Mouse (Mus musculus) MEL (cell line): Measurements from ENCODE around the gene Inpp4a. TPM values are rescaled to one million over a fixed set of nuclear protein-coding genes. Genes with fewer than 3 reads are reported as not detected.

Source experiments
- DNase-seq: peaks from one replicate; pipeline ENCODE4 v3.0.0; 2011; ENCODE audit warnings: low read depth, low spot score
- H3K27ac ChIP-seq: 2 replicates; pipeline ENCODE4 v1.5.1; 2012; ENCODE audit warnings: low read depth, mild to moderate bottlenecking, control low read depth, low read length, moderate library complexity; ENCODE audit not compliant: control insufficient read depth
- H3K27me3 ChIP-seq, 2 experiments: fragments of 150-350 bp in 1 of 2; sonication (generic) in 1 of 2; 2 replicates each; pipeline ENCODE4 v1.6.1; 2012; ENCODE audit warnings: low read length in 2 of 2, mild to moderate bottlenecking in 2 of 2, improper control_type of control experiment in 1 of 2, moderate library complexity in 1 of 2; ENCODE audit not compliant: insufficient read depth in 2 of 2, control insufficient read depth in 1 of 2
- H3K36me3 ChIP-seq, 2 experiments: 2 replicates each; pipeline ENCODE4 v1.6.1; 2012 to 2014; ENCODE audit warnings: low read length in 2 of 2, improper control_type of control experiment in 1 of 2, inconsistent platforms in 1 of 2, mild to moderate bottlenecking in 1 of 2; ENCODE audit not compliant: insufficient read depth in 2 of 2, control insufficient read depth in 1 of 2
- H3K4me1 ChIP-seq, 2 experiments: fragments of 150-350 bp in 1 of 2; sonication (generic) in 1 of 2; 2 replicates each; pipeline ENCODE4 v1.6.1; 2012; ENCODE audit warnings: low read length in 2 of 2, improper control_type of control experiment in 1 of 2, mild to moderate bottlenecking in 1 of 2; ENCODE audit not compliant: insufficient read depth in 2 of 2, control insufficient read depth in 1 of 2
- H3K4me3 ChIP-seq, 2 experiments: fragments of 150-350 bp in 1 of 2; sonication (generic) in 1 of 2; 2 replicates each; pipeline ENCODE4 v1.5.1; 2012; ENCODE audit warnings: low read depth in 2 of 2, low read length in 2 of 2, mild to moderate bottlenecking in 2 of 2, moderate library complexity in 2 of 2, control low read depth in 1 of 2, improper control_type of control experiment in 1 of 2; ENCODE audit not compliant: control insufficient read depth in 1 of 2, insufficient read depth in 1 of 2
- H3K79me2 ChIP-seq: 2 replicates; pipeline ENCODE4 v1.6.1; 2012; ENCODE audit warnings: mild to moderate bottlenecking, low read length, moderate library complexity; ENCODE audit not compliant: control insufficient read depth, poor library complexity, insufficient read depth
- H3K9ac ChIP-seq: 2 replicates; pipeline ENCODE4 v1.6.1; 2012; ENCODE audit warnings: low read depth, mild to moderate bottlenecking, control low read depth, low read length, moderate library complexity; ENCODE audit not compliant: control insufficient read depth, poor library complexity, severe bottlenecking
- H3K9me3 ChIP-seq: fragments of 150-350 bp; sonication (generic); replicated peaks from 2 replicates; pipeline ENCODE4 v1.6.1; 2012; ENCODE audit warnings: mild to moderate bottlenecking, low read length, improper control_type of control experiment, moderate library complexity; ENCODE audit not compliant: insufficient read depth
- BHLHE40 ChIP-seq: IDR thresholded peaks from 2 replicates; pipeline ENCODE4 v1.6.1; 2012; ENCODE audit warnings: low read depth, mild to moderate bottlenecking, inconsistent platforms, low read length, improper control_type of control experiment, borderline replicate concordance
- CHD1 ChIP-seq: IDR thresholded peaks from 2 replicates; pipeline ENCODE4 v1.6.1; 2012; ENCODE audit warnings: low read depth, mild to moderate bottlenecking, inconsistent platforms, low read length, improper control_type of control experiment
- CHD2 ChIP-seq: IDR thresholded peaks from 2 replicates; pipeline ENCODE4 v1.6.1; 2011; ENCODE audit warnings: low read length, improper control_type of control experiment
- CTCF ChIP-seq, 3 experiments: IDR thresholded peaks in 2 of 3; conservative IDR thresholded peaks in 1 of 3; 2 replicates each; pipeline ENCODE4 v1.5.1; 2011 to 2012; ENCODE audit warnings: low read length in 3 of 3, low read depth in 2 of 3, mild to moderate bottlenecking in 2 of 3, improper control_type of control experiment in 1 of 3, inconsistent platforms in 1 of 3, mixed read lengths in 1 of 3, moderate library complexity in 1 of 3; ENCODE audit not compliant: control insufficient read depth in 1 of 3, insufficient read depth in 1 of 3, poor library complexity in 1 of 3, severe bottlenecking in 1 of 3
- E2F4 ChIP-seq: IDR thresholded peaks from 2 replicates; pipeline ENCODE4 v1.6.1; 2011; ENCODE audit warnings: low read depth, low read length, improper control_type of control experiment, borderline replicate concordance
- ELF1 ChIP-seq: IDR thresholded peaks from 2 replicates; pipeline ENCODE4 v1.6.1; 2014; ENCODE audit warnings: low read depth, mild to moderate bottlenecking, inconsistent platforms, low read length, improper control_type of control experiment, moderate library complexity
- EP300 ChIP-seq, 2 experiments: IDR thresholded peaks; 2 replicates each; pipeline ENCODE4 v1.6.1; 2011; ENCODE audit warnings: improper control_type of control experiment in 2 of 2, low read length in 2 of 2, low read depth in 1 of 2, mild to moderate bottlenecking in 1 of 2
- JUND ChIP-seq: IDR thresholded peaks from 2 replicates; pipeline ENCODE4 v1.6.1; 2011; ENCODE audit warnings: low read depth, mild to moderate bottlenecking, improper control_type of control experiment, low read length
- MAFK ChIP-seq: IDR thresholded peaks from 2 replicates; pipeline ENCODE4 v1.6.1; 2011; ENCODE audit warnings: low read depth, mild to moderate bottlenecking, low read length, improper control_type of control experiment, borderline replicate concordance
- MAX ChIP-seq: IDR thresholded peaks from 2 replicates; pipeline ENCODE4 v1.6.1; 2011; ENCODE audit warnings: low read length, improper control_type of control experiment
- MXI1 ChIP-seq: IDR thresholded peaks from 2 replicates; pipeline ENCODE4 v1.6.1; 2011; ENCODE audit warnings: mild to moderate bottlenecking, low read depth, low read length, improper control_type of control experiment
- MYB ChIP-seq: IDR thresholded peaks from 2 replicates; pipeline ENCODE4 v1.6.1; 2011; ENCODE audit warnings: mild to moderate bottlenecking, low read depth, low read length, improper control_type of control experiment
- MYC ChIP-seq: IDR thresholded peaks from 2 replicates; pipeline ENCODE4 v1.6.1; 2011; ENCODE audit warnings: low read depth, mild to moderate bottlenecking, low read length, improper control_type of control experiment, moderate library complexity
- NELFE ChIP-seq: IDR thresholded peaks from 2 replicates; pipeline ENCODE4 v1.6.1; 2011; ENCODE audit warnings: low read depth, low read length, improper control_type of control experiment
- NRF1 ChIP-seq: IDR thresholded peaks from 2 replicates; pipeline ENCODE4 v1.6.1; 2014; ENCODE audit warnings: low read depth, mild to moderate bottlenecking, inconsistent platforms, low read length, improper control_type of control experiment, moderate library complexity; ENCODE audit not compliant: poor library complexity, insufficient read depth, severe bottlenecking
- POLR2AphosphoS2 ChIP-seq: IDR thresholded peaks from 2 replicates; pipeline ENCODE4 v1.6.1; 2011; ENCODE audit warnings: low read length, improper control_type of control experiment
- POLR2AphosphoS5 ChIP-seq: IDR thresholded peaks from 2 replicates; pipeline ENCODE4 v1.6.1; 2012; ENCODE audit warnings: low read depth, borderline replicate concordance, mild to moderate bottlenecking, inconsistent platforms, low read length, moderate library complexity, mixed read lengths
- RAD21 ChIP-seq: IDR thresholded peaks from 2 replicates; pipeline ENCODE4 v1.6.1; 2011; ENCODE audit warnings: mild to moderate bottlenecking, low read depth, low read length, improper control_type of control experiment
- SIN3A ChIP-seq: IDR thresholded peaks from 2 replicates; pipeline ENCODE4 v1.6.1; 2012; ENCODE audit warnings: low read length, improper control_type of control experiment, inconsistent platforms
- TAL1 ChIP-seq: IDR thresholded peaks from 2 replicates; pipeline ENCODE4 v1.6.1; 2012; ENCODE audit warnings: mild to moderate bottlenecking, inconsistent platforms, low read length, moderate library complexity, mixed read lengths
- TBP ChIP-seq: IDR thresholded peaks from 2 replicates; pipeline ENCODE4 v1.8.0; 2011; ENCODE audit warnings: low read depth, low read length, improper control_type of control experiment
- TCF12 ChIP-seq: IDR thresholded peaks from 2 replicates; pipeline ENCODE4 v1.6.1; 2014; ENCODE audit warnings: low read depth, mild to moderate bottlenecking, inconsistent platforms, low read length, improper control_type of control experiment, moderate library complexity
- UBTF ChIP-seq: IDR thresholded peaks from 2 replicates; pipeline ENCODE4 v1.6.1; 2012; ENCODE audit warnings: low read depth, mild to moderate bottlenecking, inconsistent platforms, low read length, improper control_type of control experiment, moderate library complexity, borderline replicate concordance; ENCODE audit not compliant: insufficient read depth
- USF1 ChIP-seq: IDR thresholded peaks from 2 replicates; pipeline ENCODE4 v1.6.1; 2014; ENCODE audit warnings: low read depth, mild to moderate bottlenecking, inconsistent platforms, low read length, improper control_type of control experiment, moderate library complexity
- ZKSCAN1 ChIP-seq: IDR thresholded peaks from 2 replicates; pipeline ENCODE4 v1.6.1; 2012; ENCODE audit warnings: low read depth, mild to moderate bottlenecking, inconsistent platforms, low read length, improper control_type of control experiment, moderate library complexity
- ZMIZ1 ChIP-seq: IDR thresholded peaks from 2 replicates; pipeline ENCODE4 v1.6.1; 2012; ENCODE audit warnings: low read depth, mild to moderate bottlenecking, inconsistent platforms, low read length, improper control_type of control experiment, moderate library complexity
- ZNF384 ChIP-seq: IDR thresholded peaks from 2 replicates; pipeline ENCODE4 v1.6.1; 2012; ENCODE audit warnings: low read depth, mild to moderate bottlenecking, inconsistent platforms, low read length, improper control_type of control experiment
- polyA plus RNA-seq, 2 experiments: library from polyadenylated mRNA; stranded (reverse) in 1 of 2; unstranded in 1 of 2; fragments of >175 nt in 1 of 2; fragments of >200 nt in 1 of 2; gene quantifications; 2 replicates each; pipeline versions ENCODE4 v1.2.1 to v1.2.4; 2012; ENCODE audit warnings: low replicate concordance in 2 of 2, low read depth in 1 of 2; ENCODE audit not compliant: insufficient read length in 2 of 2, insufficient read depth in 1 of 2, missing spikeins in 1 of 2
- total RNA-seq: library from RNA; depleted of rRNA; stranded (reverse); fragments of 300-350 nt; gene quantifications from 2 replicates; pipeline ENCODE4 v1.2.3, GENCODE M21; 2012

The Inpp4a gene
- total and polyA plus RNA-seq, 3 experiments = 1.6 to 5.0 TPM; not detected in 1

DNA sequence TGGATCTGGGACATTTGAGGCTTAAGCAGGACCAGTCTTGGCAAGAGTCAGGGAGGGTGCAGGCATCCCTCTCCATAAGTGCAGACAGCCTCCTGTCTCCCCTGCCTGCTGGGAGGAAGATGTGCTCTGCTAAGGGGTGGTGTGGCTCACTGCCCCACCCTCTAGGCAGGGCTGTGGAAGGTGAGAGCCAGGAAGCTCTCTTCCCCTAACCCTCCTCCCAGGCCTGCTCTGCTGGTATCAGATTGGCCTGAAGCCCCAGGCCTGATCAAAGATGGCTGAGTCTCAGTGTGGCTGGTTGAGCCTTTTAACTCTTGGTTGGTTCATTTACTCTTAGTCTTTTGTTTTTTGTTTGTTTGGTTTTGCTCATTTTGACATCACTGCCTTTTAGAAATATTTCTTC, 110.0 kb downstream of the Inpp4a start (continued):
- TF ChIP-seq MAFK = no peak
- TF ChIP-seq TBP = peak; percentile 96
- TF ChIP-seq TAL1 = no peak
- TF ChIP-seq TCF12 = no peak
- no peak for TF ChIP-seq SIN3A
- no peak for TF ChIP-seq MXI1
- no peak for TF ChIP-seq ZKSCAN1
- no peak for TF ChIP-seq USF1
- no peak for TF ChIP-seq ZMIZ1
- TF ChIP-seq ZNF384 = no peak
- no peak for TF ChIP-seq E2F4
- no peak for TF ChIP-seq EP300 (IDR thresholded peaks at IDR 0.05; ENCODE audit: low read depth in 1 of 2, low read length in 2 of 2)
- TF ChIP-seq MAX = no peak
- TF ChIP-seq MYB = no peak
- no peak for TF ChIP-seq POLR2AphosphoS2
- TF ChIP-seq UBTF = peak; percentile 98
- no peak for TF ChIP-seq RAD21

DNA sequence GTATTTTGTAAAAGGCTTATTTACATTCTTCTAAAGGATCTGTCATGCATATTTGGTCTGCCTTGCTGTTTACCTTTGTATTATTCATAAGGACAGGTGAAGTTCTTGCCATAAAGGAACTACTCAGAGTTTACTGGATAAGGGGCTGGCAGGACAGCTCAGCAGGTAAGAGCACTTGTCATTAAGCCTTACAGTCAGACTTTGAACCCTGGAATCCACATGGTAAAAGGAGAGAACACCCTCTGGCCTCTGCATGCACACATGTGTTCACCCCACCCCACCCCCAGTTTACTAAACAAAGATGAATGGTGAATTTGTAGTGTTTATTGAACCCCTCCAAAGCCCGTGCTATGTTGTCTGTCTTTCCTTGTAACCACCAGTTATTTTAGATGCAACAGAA, 115.7 kb downstream of the Inpp4a start:
- no peak for TF ChIP-seq CHD1
- no peak for TF ChIP-seq MXI1
- no peak for TF ChIP-seq TBP
- TF ChIP-seq POLR2AphosphoS5 = no peak
- TF ChIP-seq ELF1 = no peak
- no peak for TF ChIP-seq NRF1
- TF ChIP-seq JUND = no peak
- TF ChIP-seq NELFE = no peak
- no peak for TF ChIP-seq TCF12
- no peak for TF ChIP-seq CHD2
- no peak for TF ChIP-seq BHLHE40
- no peak for TF ChIP-seq SIN3A
- TF ChIP-seq MYC = no peak
- no peak for TF ChIP-seq ZMIZ1
- no peak for TF ChIP-seq CTCF (IDR thresholded peaks at IDR 0.05 in 2 of 3, conservative IDR thresholded peaks at IDR 0.05 in 1 of 3; ENCODE audit: control insufficient read depth in 1 of 3, insufficient read depth in 1 of 3, low read depth in 2 of 3, low read length in 3 of 3, poor library complexity in 1 of 3, severe bottlenecking in 1 of 3)
- TF ChIP-seq EP300 (IDR thresholded peaks at IDR 0.05; ENCODE audit: low read depth in 1 of 2, low read length in 2 of 2) = no peak
- TF ChIP-seq UBTF = no peak
- DNase-seq = no peak
- Histone ChIP-seq H3K4me1 (no peaks in the 10 kb centered on the region), H3K79me2 (no peaks in the 10 kb centered on the region), H3K27me3 (no peaks in the 10 kb centered on the region), H3K9ac (no peak overlapping the region), H3K36me3 (peaks cover 0 to 2% of the 10 kb centered on the region in 2 experiments; a peak in 2 of 4 replicates), H3K9me3 (no peaks in the 10 kb centered on the region), H3K4me3 (no peak overlapping the region), H3K27ac (no peak overlapping the region)
